Mouse (Mus musculus): ENCODE results near the gene Phf14. TPM values are rescaled to one million over a fixed set of nuclear protein-coding genes. Genes with fewer than 3 reads are reported as not detected.
"Not testable (repeated sequence)": the region's sequence is repeated elsewhere in the genome, so short reads cannot be mapped to it uniquely, and the experiment has no call there.

The Phf14 gene
- polyA plus RNA-seq, 1 experiment from 2014 or later: 133 TPM

GRCm38 (mm10) chr6:12116926-12117818 is 209.6 kb downstream of the Phf14 start:
- Histone ChIP-seq H3K9ac (replicated peaks; ENCODE audit: low read length) (no peak overlapping the region; the same call in 1 of the 2 replicates), H3K36me3 (ENCODE audit: control insufficient read depth, insufficient read depth, low read length) (no peaks in the 10 kb centered on the region), H3K4me1 (ENCODE audit: control insufficient read depth, insufficient read depth, low read length) (peaks cover 21% of the 10 kb centered on the region), H3K27me3 (ENCODE audit: control insufficient read depth, insufficient read depth, low read length) (no peaks in the 10 kb centered on the region), H3K9me3 (ENCODE audit: control insufficient read depth, low read length) (no peaks in the 10 kb centered on the region), H3K4me2 (ENCODE audit: low read length) (peak overlapping the region; percentile 43; the same call in 1 of the 2 replicates), H3K4me3 (replicated peaks; ENCODE audit: low read depth, low read length) (no peak overlapping the region), H3K27ac (replicated peaks; ENCODE audit: low read depth, low read length) (peak overlapping the region; percentile 77)
- peak; percentile 41 for DNase-seq
- WGBS: 25% methylated on average over 11 of the region's 11 CpGs
- ATAC-seq (ENCODE audit: low FRiP score, low TSS enrichment): peak; percentile 29; the same call in 1 of the 2 replicates

- H3K4me2 ChIP-seq (ENCODE audit: low read length): peak overlapping the region; percentile 43
- peak; percentile 84 for ATAC-seq (ENCODE audit: low FRiP score, low TSS enrichment)
- no peak overlapping the region; the same call in 1 of the 2 replicates for H3K4me3 ChIP-seq (replicated peaks; ENCODE audit: low read depth, low read length)
- 14% methylated on average over 9 of the region's 9 CpGs for WGBS
- H3K9me3 ChIP-seq (ENCODE audit: control insufficient read depth, low read length): no peaks in the 10 kb centered on the region
- no peaks in the 10 kb centered on the region for H3K27me3 ChIP-seq (ENCODE audit: control insufficient read depth, insufficient read depth, low read length)
- H3K4me1 ChIP-seq (ENCODE audit: control insufficient read depth, insufficient read depth, low read length): peaks cover 21% of the 10 kb centered on the region
- peak overlapping the region; percentile 77 for H3K27ac ChIP-seq (replicated peaks; ENCODE audit: low read depth, low read length)
- H3K9ac ChIP-seq (replicated peaks; ENCODE audit: low read length): no peak overlapping the region
- H3K36me3 ChIP-seq (ENCODE audit: control insufficient read depth, insufficient read depth, low read length): no peaks in the 10 kb centered on the region
- peak; percentile 72 for DNase-seq
Observed at GRCm38 (mm10) chr6:12117819-12118570, 210.4 kb downstream of the Phf14 start.

GRCm38 (mm10) chr6:12122759-12123158 is 215.2 kb downstream of the Phf14 start:
- Histone ChIP-seq H3K4me2 (ENCODE audit: low read length) (no peak overlapping the region), H3K9me3 (ENCODE audit: control insufficient read depth, low read length) (no peaks in the 10 kb centered on the region), H3K4me3 (replicated peaks; ENCODE audit: low read depth, low read length) (no peak overlapping the region), H3K4me1 (ENCODE audit: control insufficient read depth, insufficient read depth, low read length) (peaks cover 11% of the 10 kb centered on the region), H3K27me3 (ENCODE audit: control insufficient read depth, insufficient read depth, low read length) (no peaks in the 10 kb centered on the region), H3K27ac (replicated peaks; ENCODE audit: low read depth, low read length) (no peak overlapping the region), H3K9ac (replicated peaks; ENCODE audit: low read length) (no peak overlapping the region), H3K36me3 (ENCODE audit: control insufficient read depth, insufficient read depth, low read length) (no peaks in the 10 kb centered on the region)
- ATAC-seq (ENCODE audit: low FRiP score, low TSS enrichment) (no peak), DNase-seq (no peak)

GRCm38 (mm10) chr6:12125031-12125803 is 217.6 kb downstream of the Phf14 start:
- H3K4me1 ChIP-seq (ENCODE audit: control insufficient read depth, insufficient read depth, low read length): 0 out of 2 replicates have a peak, but pooled peaks cover 4% of the 10 kb centered on the region
- DNase-seq (peak; percentile 91), ATAC-seq (ENCODE audit: low FRiP score, low TSS enrichment) (peak; percentile 86)
- H3K36me3 ChIP-seq (ENCODE audit: control insufficient read depth, insufficient read depth, low read length): no peaks in the 10 kb centered on the region
- no peaks in the 10 kb centered on the region for H3K9me3 ChIP-seq (ENCODE audit: control insufficient read depth, low read length)
- no peak overlapping the region for H3K4me3 ChIP-seq (replicated peaks; ENCODE audit: low read depth, low read length)
- H3K27ac ChIP-seq (replicated peaks; ENCODE audit: low read depth, low read length): 0 out of 2 replicates have a peak overlapping the region, but pooled peaks have one; percentile 14
- H3K27me3 ChIP-seq (ENCODE audit: control insufficient read depth, insufficient read depth, low read length): no peaks in the 10 kb centered on the region
- WGBS: 30% methylated on average over 17 of the region's 17 CpGs
- no peak overlapping the region for H3K9ac ChIP-seq (replicated peaks; ENCODE audit: low read length)
- H3K4me2 ChIP-seq (ENCODE audit: low read length): peak overlapping the region; percentile 2; the same call in 1 of the 2 replicates

- not testable (repeated sequence) for H3K9me3 ChIP-seq (ENCODE audit: control insufficient read depth, low read length); ATAC-seq (ENCODE audit: low FRiP score, low TSS enrichment); H3K4me2 ChIP-seq (ENCODE audit: low read length); H3K4me3 ChIP-seq (replicated peaks; ENCODE audit: low read depth, low read length); H3K27ac ChIP-seq (replicated peaks; ENCODE audit: low read depth, low read length); H3K4me1 ChIP-seq (ENCODE audit: control insufficient read depth, insufficient read depth, low read length); H3K27me3 ChIP-seq (ENCODE audit: control insufficient read depth, insufficient read depth, low read length); H3K9ac ChIP-seq (replicated peaks; ENCODE audit: low read length); DNase-seq; H3K36me3 ChIP-seq (ENCODE audit: control insufficient read depth, insufficient read depth, low read length)
- WGBS: 78% methylated on average over 7 of the region's 7 CpGs
Observed at GRCm38 (mm10) chr6:12126601-12127000, 219.0 kb downstream of the Phf14 start.

- no peak for DNase-seq
- Histone ChIP-seq H3K4me2 (ENCODE audit: low read length) (no peak overlapping the region), H3K36me3 (ENCODE audit: control insufficient read depth, insufficient read depth, low read length) (no peaks in the 10 kb centered on the region), H3K27ac (replicated peaks; ENCODE audit: low read depth, low read length) (no peak overlapping the region), H3K4me1 (ENCODE audit: control insufficient read depth, insufficient read depth, low read length) (0 out of 2 replicates have a peak, but pooled peaks cover 4% of the 10 kb centered on the region), H3K4me3 (replicated peaks; ENCODE audit: low read depth, low read length) (no peak overlapping the region), H3K9ac (replicated peaks; ENCODE audit: low read length) (no peak overlapping the region), H3K27me3 (ENCODE audit: control insufficient read depth, insufficient read depth, low read length) (no peaks in the 10 kb centered on the region), H3K9me3 (ENCODE audit: control insufficient read depth, low read length) (no peaks in the 10 kb centered on the region)
- ATAC-seq (ENCODE audit: low FRiP score, low TSS enrichment): no peak
- 90% methylated on average over 4 of the region's 4 CpGs for WGBS
Observed at GRCm38 (mm10) chr6:12127287-12127686, 219.7 kb downstream of the Phf14 start.

Other genes starting within 250 kb of the Phf14 start
- gene Ndufa4, start 312 bp upstream of the Phf14 start, polyA plus RNA-seq (2014; fragmentation: Nextera tagmentation; extraction: Ambion mirVana): 1,018 and 1,295 TPM in 2 replicates

Data from midbrain, embryonic 14.5 days (tissue).